Comparison of ENCODE assay signal across 18 mouse cellular contexts in genomic region chrX:57223301-57223700, GRCm38 (mm10). TPM values are rescaled to one million over a fixed set of nuclear protein-coding genes. Genes with fewer than 3 reads are reported as not detected.
A peak's percentile ranks its signal among the peaks of the same experiment; 100 is the strongest.
DNase-seq lines count a peak whose midpoint lies in the region; ATAC-seq and TF ChIP-seq lines count a peak whose summit lies in the region.
"Had no signal": no experiment of that assay in that cellular context is flagged by ENCODE, and none has a peak within 500 bp of the region (broad histone marks: within the 10 kb centered on the region; RNA-seq: fewer than 3 reads in every experiment).

No protein-coding gene starts in this region.

- H3K9me3 ChIP-seq in forebrain, postnatal 0 days (ENCODE audit: low read length) = no peaks in the 10 kb centered on the region
- H3K9me3 ChIP-seq in forebrain, embryonic 12.5 days = no peaks in the 10 kb centered on the region
- H3K9me3 ChIP-seq: hindbrain, embryonic 13.5 days; kidney, embryonic 15.5 days; limb, embryonic 10.5 days; neural tube, embryonic 13.5 days had no signal

- H3K9ac ChIP-seq in forebrain, postnatal 0 days = no peak overlapping the region
- no peak overlapping the region for H3K9ac ChIP-seq in forebrain, embryonic 12.5 days
- H3K9ac ChIP-seq: hindbrain, embryonic 13.5 days; kidney, embryonic 15.5 days; neural tube, embryonic 13.5 days had no signal

- DNase-seq in forebrain, postnatal 0 days = peak; percentile 56
- peak; percentile 4 to 8 for DNase-seq in left cerebral cortex, adult 18-20 months (ENCODE audit: low spot score in 2 of 2)
- DNase-seq in left cerebral cortex, adult 9 months (ENCODE audit: low spot score in 2 of 2) = no peak
- DNase-seq in induced T-regulatory cell, adult 2 months (ENCODE audit: low read depth) = peak; percentile 24
- peak; percentile 4 for DNase-seq in right cerebral cortex, postnatal 4 days
- DNase-seq in B cell, adult 2 months = no peak
- DNase-seq: adrenal gland, postnatal 14 days; lung, adult 18-20 months; midbrain, embryonic 14.5 days; thymus, adult 2 months had no signal

- WGBS in forebrain, postnatal 0 days = 69% methylated on average over 10 of the region's 10 CpGs
- WGBS in forebrain, embryonic 12.5 days = 90% methylated on average over 10 of the region's 10 CpGs

- no peaks in the 10 kb centered on the region for H3K36me3 ChIP-seq in forebrain, postnatal 0 days (ENCODE audit: insufficient read depth)
- no peaks in the 10 kb centered on the region for H3K36me3 ChIP-seq in forebrain, embryonic 12.5 days (replicated peaks)
- H3K36me3 ChIP-seq: hindbrain, embryonic 13.5 days; kidney, embryonic 15.5 days; limb, embryonic 10.5 days; neural tube, embryonic 13.5 days had no signal

- no peak overlapping the region for H3K4me3 ChIP-seq in forebrain, postnatal 0 days (ENCODE audit: low read depth, low read length)
- no peak overlapping the region for H3K4me3 ChIP-seq in forebrain, embryonic 12.5 days (replicated peaks)
- H3K4me3 ChIP-seq: heart, adult 2 months; hindbrain, embryonic 13.5 days; kidney, embryonic 15.5 days; limb, embryonic 10.5 days; neural tube, embryonic 13.5 days had no signal

- no peaks in the 10 kb centered on the region for H3K4me1 ChIP-seq in forebrain, postnatal 0 days (ENCODE audit: insufficient read depth)
- no peaks in the 10 kb centered on the region for H3K4me1 ChIP-seq in forebrain, embryonic 12.5 days
- H3K4me1 ChIP-seq: hindbrain, embryonic 13.5 days; kidney, embryonic 15.5 days; limb, embryonic 10.5 days; neural tube, embryonic 13.5 days had no signal

- TF ChIP-seq CTCF in forebrain, postnatal 0 days (IDR thresholded peaks at IDR 0.05; ENCODE audit: low read depth) = no peak

- no peak overlapping the region for H3K27ac ChIP-seq in forebrain, postnatal 0 days (ENCODE audit: low read depth, low read length)
- no peak overlapping the region for H3K27ac ChIP-seq in forebrain, embryonic 12.5 days
- H3K27ac ChIP-seq: heart, adult 2 months; hindbrain, embryonic 13.5 days; kidney, embryonic 15.5 days; limb, embryonic 10.5 days; neural tube, embryonic 13.5 days had no signal

- no peaks in the 10 kb centered on the region for H3K27me3 ChIP-seq in forebrain, postnatal 0 days (ENCODE audit: insufficient read depth, low read length)
- no peaks in the 10 kb centered on the region for H3K27me3 ChIP-seq in forebrain, embryonic 12.5 days
- H3K27me3 ChIP-seq: hindbrain, embryonic 13.5 days; kidney, embryonic 15.5 days; neural tube, embryonic 13.5 days had no signal

- peak; percentile 86 for ATAC-seq in forebrain, postnatal 0 days
- ATAC-seq in forebrain, embryonic 12.5 days (ENCODE audit: low FRiP score) = no peak
- ATAC-seq: Patski had no signal

- no peak overlapping the region for H3K4me2 ChIP-seq in forebrain, postnatal 0 days (ENCODE audit: low read depth)
- H3K4me2 ChIP-seq in forebrain, embryonic 12.5 days = no peak overlapping the region
- H3K4me2 ChIP-seq: hindbrain, embryonic 13.5 days; kidney, embryonic 15.5 days; neural tube, embryonic 13.5 days had no signal

RNA-seq across cellular contexts. Expression of gene Cd40lg, which starts 11.4 kb away (rescaled TPM):
- total RNA-seq in forebrain, postnatal 0 days (2014; rRNA removed) = not detected in 2 replicates
- not detected in 2 replicates for polyA plus RNA-seq in forebrain, postnatal 0 days (2015; fragmentation: Nextera tagmentation; extraction: Ambion mirVana)
- not detected in 2 replicates for polyA plus RNA-seq in forebrain, embryonic 12.5 days (2016; fragmentation: Nextera tagmentation; extraction: Ambion mirVana)
- total RNA-seq in left cerebral cortex, adult 18-20 months (2021) = not detected
- total RNA-seq: adrenal gland, postnatal 14 days; heart, adult 2 months had no signal
- polyA plus RNA-seq: cerebellum, adult 2 months; hindbrain, embryonic 13.5 days; kidney, embryonic 15.5 days; limb, embryonic 10.5 days; midbrain, embryonic 14.5 days; neural tube, embryonic 13.5 days; Patski had no signal

Comparison
In these comparisons a context has a peak if more than half of its experiments do, and no peak if none do; other contexts are left out.
1. DNase-seq: peak in forebrain, postnatal 0 days (single experiment), left cerebral cortex, adult 18-20 months (2 of 2), induced T-regulatory cell, adult 2 months (single experiment) and right cerebral cortex, postnatal 4 days (single experiment); none in left cerebral cortex, adult 9 months (0 of 2) and B cell, adult 2 months (0 of 2).